Mouse (Mus musculus): ENCODE results near the gene Dtd1. TPM values are rescaled to one million over a fixed set of nuclear protein-coding genes. Genes with fewer than 3 reads are reported as not detected.

Gene Dtd1
- polyA plus RNA-seq, 1 experiment from 2014 or later: 80.8 TPM

GRCm38 (mm10) chr2:144780731-144781130, 181.0 kb downstream of the Dtd1 start:
- H3K4me2 ChIP-seq (replicated peaks): no peak overlapping the region
- ATAC-seq: no peak
- no peaks in the 10 kb centered on the region for H3K36me3 ChIP-seq
- H3K27me3 ChIP-seq: no peaks in the 10 kb centered on the region
- WGBS: 78% methylated on average over 5 of the region's 5 CpGs
- no peaks in the 10 kb centered on the region for H3K4me1 ChIP-seq (replicated peaks)
- H3K4me3 ChIP-seq (replicated peaks): no peak overlapping the region
- no peak overlapping the region for H3K27ac ChIP-seq
- no peak overlapping the region for H3K9ac ChIP-seq (replicated peaks)
- no peaks in the 10 kb centered on the region for H3K9me3 ChIP-seq

DNA sequence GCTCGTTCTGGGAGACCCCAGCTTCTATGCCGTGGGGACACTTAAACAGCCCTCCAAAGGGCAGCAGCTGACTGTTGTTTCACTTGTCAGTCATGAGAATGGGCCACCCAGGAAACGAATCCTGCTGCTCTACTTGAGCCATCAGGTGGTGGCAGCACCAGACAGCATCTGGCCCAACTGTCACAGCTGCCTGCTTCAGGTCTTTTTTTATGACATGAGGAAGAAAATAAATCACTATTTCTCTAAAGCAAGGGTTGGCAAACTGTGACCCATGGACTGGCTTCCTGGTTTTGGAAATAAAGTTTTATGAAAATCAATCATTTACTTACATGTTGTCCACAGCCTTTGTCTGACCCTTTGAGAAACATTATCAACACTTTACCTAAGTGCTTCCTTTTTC, 182.2 kb downstream of the Dtd1 start:
- no peak overlapping the region for H3K4me3 ChIP-seq (replicated peaks)
- H3K27me3 ChIP-seq: no peaks in the 10 kb centered on the region
- H3K4me1 ChIP-seq (replicated peaks): no peaks in the 10 kb centered on the region
- H3K9ac ChIP-seq (replicated peaks): no peak overlapping the region
- no peaks in the 10 kb centered on the region for H3K9me3 ChIP-seq
- H3K4me2 ChIP-seq (replicated peaks): no peak overlapping the region
- no peaks in the 10 kb centered on the region for H3K36me3 ChIP-seq
- 66% methylated on average over 3 of the region's 3 CpGs for WGBS
- ATAC-seq: no peak
- H3K27ac ChIP-seq: no peak overlapping the region

- H3K36me3 ChIP-seq: no peaks in the 10 kb centered on the region
- H3K4me1 ChIP-seq (replicated peaks): no peaks in the 10 kb centered on the region
- H3K27ac ChIP-seq: no peak overlapping the region
- no peak for ATAC-seq
- H3K9ac ChIP-seq (replicated peaks): no peak overlapping the region
- H3K4me3 ChIP-seq (replicated peaks): no peak overlapping the region
- no peaks in the 10 kb centered on the region for H3K9me3 ChIP-seq
- no peaks in the 10 kb centered on the region for H3K27me3 ChIP-seq
- no peak overlapping the region for H3K4me2 ChIP-seq (replicated peaks)
- WGBS: 86% methylated on average over 4 of the region's 4 CpGs
These were observed 182.8 kb downstream of the Dtd1 start for GRCm38 (mm10) chr2:144782481-144782880.

DNA sequence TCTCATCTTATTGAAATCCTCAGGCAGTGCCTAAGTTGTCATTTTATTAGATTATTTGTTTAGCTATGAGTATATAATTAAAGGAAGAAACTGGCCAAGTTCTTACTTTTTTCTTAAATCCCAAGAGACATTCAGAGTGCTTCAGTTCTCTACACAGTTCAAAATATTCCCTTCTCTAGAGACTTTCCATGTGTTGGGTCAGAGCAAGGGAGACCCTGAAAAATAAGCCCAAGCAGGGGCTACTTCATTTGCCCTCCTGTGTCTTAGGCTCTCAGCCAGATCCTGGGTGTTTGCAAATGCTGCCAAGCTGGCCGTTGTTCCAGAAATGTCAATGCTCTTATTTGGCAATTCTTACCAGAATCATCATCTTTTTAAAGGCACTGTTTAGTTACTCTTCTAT, 183.5 kb downstream of the Dtd1 start:
- no peak for ATAC-seq
- no peak overlapping the region for H3K4me3 ChIP-seq (replicated peaks)
- 89% methylated on average over 1 of the region's 1 CpGs for WGBS
- H3K4me2 ChIP-seq (replicated peaks): no peak overlapping the region
- H3K36me3 ChIP-seq: no peaks in the 10 kb centered on the region
- no peaks in the 10 kb centered on the region for H3K9me3 ChIP-seq
- H3K27me3 ChIP-seq: no peaks in the 10 kb centered on the region
- H3K9ac ChIP-seq (replicated peaks): no peak overlapping the region
- H3K27ac ChIP-seq: no peak overlapping the region
- no peaks in the 10 kb centered on the region for H3K4me1 ChIP-seq (replicated peaks)

GRCm38 (mm10) chr2:144783831-144784230, 184.1 kb downstream of the Dtd1 start:
- H3K4me1 ChIP-seq (replicated peaks): no peaks in the 10 kb centered on the region
- H3K27me3 ChIP-seq: no peaks in the 10 kb centered on the region
- H3K9ac ChIP-seq (replicated peaks): no peak overlapping the region
- H3K27ac ChIP-seq: no peak overlapping the region
- no peak overlapping the region for H3K4me3 ChIP-seq (replicated peaks)
- 91% methylated on average over 6 of the region's 6 CpGs for WGBS
- H3K9me3 ChIP-seq: no peaks in the 10 kb centered on the region
- no peak overlapping the region for H3K4me2 ChIP-seq (replicated peaks)
- no peaks in the 10 kb centered on the region for H3K36me3 ChIP-seq
- no peak for ATAC-seq

DNA sequence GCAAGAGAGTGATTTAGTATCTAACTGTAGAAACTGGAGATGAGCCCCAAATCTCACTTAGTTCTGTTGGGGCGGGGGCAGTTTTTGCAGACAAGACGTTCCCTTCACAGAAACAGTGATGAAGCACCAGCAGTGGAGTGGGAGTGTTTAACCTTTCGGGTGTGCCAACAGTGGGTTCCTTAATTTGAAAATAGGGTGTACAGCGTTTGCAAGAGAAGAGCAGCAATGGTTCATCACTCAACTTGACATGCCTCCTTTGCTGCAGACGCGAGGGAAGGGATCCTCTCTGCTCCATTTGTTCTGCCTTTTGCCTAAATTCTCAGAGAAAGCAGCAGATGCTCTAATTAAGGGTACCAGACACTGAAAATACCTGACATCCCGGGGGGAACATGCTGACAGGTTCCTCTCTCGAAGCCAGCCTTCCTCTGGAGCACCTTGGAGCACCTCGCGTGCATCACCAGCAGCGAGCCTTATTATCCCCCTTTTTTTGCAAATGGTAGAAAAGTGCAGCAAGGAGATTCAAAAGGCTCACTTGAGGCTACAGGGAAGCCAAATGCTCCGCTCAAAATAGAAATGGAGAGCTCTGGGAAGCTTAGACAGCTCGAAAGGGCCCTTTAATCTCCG, 192.1 kb downstream of the Dtd1 start:
- H3K27ac ChIP-seq: no peak overlapping the region
- H3K4me3 ChIP-seq (replicated peaks): no peak overlapping the region
- ATAC-seq: no peak
- 82% methylated on average over 14 of the region's 14 CpGs for WGBS
- no peaks in the 10 kb centered on the region for H3K36me3 ChIP-seq
- H3K9me3 ChIP-seq: no peaks in the 10 kb centered on the region
- no peak overlapping the region for H3K9ac ChIP-seq (replicated peaks)
- no peaks in the 10 kb centered on the region for H3K27me3 ChIP-seq
- H3K4me2 ChIP-seq (replicated peaks): no peak overlapping the region
- no peaks in the 10 kb centered on the region for H3K4me1 ChIP-seq (replicated peaks)

- H3K36me3 ChIP-seq: no peaks in the 10 kb centered on the region
- no peak overlapping the region for H3K9ac ChIP-seq (replicated peaks)
- H3K27ac ChIP-seq: no peak overlapping the region
- no peaks in the 10 kb centered on the region for H3K9me3 ChIP-seq
- 89% methylated on average over 8 of the region's 8 CpGs for WGBS
- no peaks in the 10 kb centered on the region for H3K4me1 ChIP-seq (replicated peaks)
- H3K27me3 ChIP-seq: no peaks in the 10 kb centered on the region
- no peak overlapping the region for H3K4me2 ChIP-seq (replicated peaks)
- no peak overlapping the region for H3K4me3 ChIP-seq (replicated peaks)
- no peak for ATAC-seq
These were observed 197.8 kb downstream of the Dtd1 start for GRCm38 (mm10) chr2:144797515-144797914.

- H3K4me2 ChIP-seq (replicated peaks): no peak overlapping the region
- no peaks in the 10 kb centered on the region for H3K36me3 ChIP-seq
- ATAC-seq: peak; percentile 62
- peaks cover 11% of the 10 kb centered on the region for H3K4me1 ChIP-seq (replicated peaks)
- H3K27me3 ChIP-seq: no peaks in the 10 kb centered on the region
- H3K9me3 ChIP-seq: no peaks in the 10 kb centered on the region
- 59% methylated on average over 15 of the region's 15 CpGs for WGBS
- no peak overlapping the region for H3K4me3 ChIP-seq (replicated peaks)
- H3K9ac ChIP-seq (replicated peaks): no peak overlapping the region
- H3K27ac ChIP-seq: no peak overlapping the region
These were observed 208.4 kb downstream of the Dtd1 start for GRCm38 (mm10) chr2:144807766-144808754.

Small RNA genes within 50 kb of the gene (microRNA-seq; reads per million reads assigned to microRNA genes)
- not detected for gene Gm24823

Other genes starting within 250 kb of the Dtd1 start
- 31.7 and 39.9 TPM in 2 replicates for gene Kat14, start 230.9 kb upstream of the Dtd1 start, polyA plus RNA-seq (2015; fragmentation: Nextera tagmentation; extraction: Ambion mirVana)
- gene Pet117, start 230.9 kb upstream of the Dtd1 start, polyA plus RNA-seq (2015; fragmentation: Nextera tagmentation; extraction: Ambion mirVana): 1.6 and 2.2 TPM in 2 replicates
- 10.0 and 11.1 TPM in 2 replicates for gene Dzank1, start 72.5 kb upstream of the Dtd1 start, polyA plus RNA-seq (2015; fragmentation: Nextera tagmentation; extraction: Ambion mirVana)
- 32.6 and 33.0 TPM in 2 replicates for gene Polr3f, start 72.2 kb upstream of the Dtd1 start, polyA plus RNA-seq (2015; fragmentation: Nextera tagmentation; extraction: Ambion mirVana)
- 63.3 and 65.4 TPM in 2 replicates for gene Rbbp9, start 49.0 kb upstream of the Dtd1 start, polyA plus RNA-seq (2015; fragmentation: Nextera tagmentation; extraction: Ambion mirVana)
- 81.1 and 88.0 TPM in 2 replicates for gene Sec23b, start 43.7 kb upstream of the Dtd1 start, polyA plus RNA-seq (2015; fragmentation: Nextera tagmentation; extraction: Ambion mirVana)
- gene Smim26, start 5.8 kb upstream of the Dtd1 start, polyA plus RNA-seq (2015; fragmentation: Nextera tagmentation; extraction: Ambion mirVana): 54.6 and 64.2 TPM in 2 replicates
- not detected in 2 replicates for gene Scp2d1, start 223.8 kb downstream of the Dtd1 start, polyA plus RNA-seq (2015; fragmentation: Nextera tagmentation; extraction: Ambion mirVana)